Mouse (Mus musculus) MEL (cell line): ENCODE results near the gene Pla1a.

ENCODE experiments used
- BHLHE40 ChIP-seq: IDR thresholded peaks from 2 replicates; pipeline ENCODE4 v1.6.1; 2012; ENCODE audit warnings: low read depth, mild to moderate bottlenecking, inconsistent platforms, low read length, improper control_type of control experiment, borderline replicate concordance
- CTCF ChIP-seq, 3 experiments: IDR thresholded peaks in 2 of 3; conservative IDR thresholded peaks in 1 of 3; 2 replicates each; pipeline ENCODE4 v1.5.1; 2011 to 2012; ENCODE audit warnings: low read length in 3 of 3, low read depth in 2 of 3, mild to moderate bottlenecking in 2 of 3, improper control_type of control experiment in 1 of 3, inconsistent platforms in 1 of 3, mixed read lengths in 1 of 3, moderate library complexity in 1 of 3; ENCODE audit not compliant: control insufficient read depth in 1 of 3, insufficient read depth in 1 of 3, poor library complexity in 1 of 3, severe bottlenecking in 1 of 3
- E2F4 ChIP-seq: IDR thresholded peaks from 2 replicates; pipeline ENCODE4 v1.6.1; 2011; ENCODE audit warnings: low read depth, low read length, improper control_type of control experiment, borderline replicate concordance
- EP300 ChIP-seq, 2 experiments: IDR thresholded peaks; 2 replicates each; pipeline ENCODE4 v1.6.1; 2011; ENCODE audit warnings: improper control_type of control experiment in 2 of 2, low read length in 2 of 2, low read depth in 1 of 2, mild to moderate bottlenecking in 1 of 2
- ETS1 ChIP-seq: IDR thresholded peaks from 2 replicates; pipeline ENCODE4 v1.6.1; 2012; ENCODE audit warnings: low read depth, mild to moderate bottlenecking, inconsistent platforms, low read length, improper control_type of control experiment, moderate library complexity
- POLR2A ChIP-seq, 2 experiments: IDR thresholded peaks; 2 replicates each; pipeline ENCODE4 v1.6.1; 2011 to 2012; ENCODE audit warnings: low read length in 2 of 2, mild to moderate bottlenecking in 2 of 2, control low read depth in 1 of 2, improper control_type of control experiment in 1 of 2, low read depth in 1 of 2, moderate library complexity in 1 of 2; ENCODE audit not compliant: control insufficient read depth in 1 of 2, insufficient read depth in 1 of 2, poor library complexity in 1 of 2
- RAD21 ChIP-seq: IDR thresholded peaks from 2 replicates; pipeline ENCODE4 v1.6.1; 2011; ENCODE audit warnings: mild to moderate bottlenecking, low read depth, low read length, improper control_type of control experiment
- TBP ChIP-seq: IDR thresholded peaks from 2 replicates; pipeline ENCODE4 v1.8.0; 2011; ENCODE audit warnings: low read depth, low read length, improper control_type of control experiment

DNA sequence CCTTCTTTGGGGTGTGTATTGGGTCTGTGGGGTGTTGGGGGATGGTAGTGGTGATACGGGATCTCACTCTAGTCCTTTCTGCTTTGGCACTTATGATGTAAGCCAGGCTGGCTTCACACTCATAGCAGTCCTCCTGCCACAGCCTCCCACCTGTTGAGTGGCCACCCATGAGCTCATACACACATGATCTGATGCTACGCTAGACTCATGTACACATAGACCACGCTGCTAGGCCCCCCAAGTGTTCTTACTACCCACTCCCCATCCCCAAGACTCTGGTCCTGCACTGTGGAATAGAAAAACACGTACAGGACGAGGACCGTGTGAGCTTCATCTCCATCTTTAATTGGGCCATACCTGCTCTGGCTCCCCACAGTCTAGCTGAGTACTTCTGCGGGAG lies 63.9 kb downstream of the Pla1a start:
- TF ChIP-seq EP300 (IDR thresholded peaks at IDR 0.05; ENCODE audit: low read depth in 1 of 2, low read length in 2 of 2), result no peak
- no peak for TF ChIP-seq POLR2A (IDR thresholded peaks at IDR 0.05; ENCODE audit: control insufficient read depth in 1 of 2, insufficient read depth in 1 of 2, low read depth in 1 of 2, low read length in 2 of 2, poor library complexity in 1 of 2)
- TF ChIP-seq CTCF (IDR thresholded peaks at IDR 0.05 in 2 of 3, conservative IDR thresholded peaks at IDR 0.05 in 1 of 3; ENCODE audit: control insufficient read depth in 1 of 3, insufficient read depth in 1 of 3, low read depth in 2 of 3, low read length in 3 of 3, poor library complexity in 1 of 3, severe bottlenecking in 1 of 3), result no peak
- TF ChIP-seq RAD21, result no peak
- no peak for TF ChIP-seq ETS1
- no peak for TF ChIP-seq BHLHE40
- no peak for TF ChIP-seq E2F4
- TF ChIP-seq TBP, result no peak
